Mouse (Mus musculus) stomach, postnatal 0 days (tissue): ENCODE measurements around the gene Klhl32.

Experiments used
- CTCF ChIP-seq: IDR thresholded peaks from 2 replicates; pipeline ENCODE4 v1.5.1; 2016; ENCODE audit warnings: antibody characterized with exemption, low read depth, mild to moderate bottlenecking, moderate library complexity
- EP300 ChIP-seq: optimal IDR thresholded peaks from 2 replicates; pipeline ENCODE3; 2016; ENCODE audit warnings: antibody characterized with exemption

- TF ChIP-seq CTCF (no peak), EP300 (no peak)
Measured at GRCm38 (mm10) chr4:24594824-24595223, 256.1 kb downstream of the Klhl32 start.
